Mouse (Mus musculus): ENCODE data around the gene Trpv4. TPM values are rescaled to one million over a fixed set of nuclear protein-coding genes. Genes with fewer than 3 reads are reported as not detected.
A peak's percentile ranks its signal among the peaks of the same experiment; 100 is the strongest.

Trpv4 gene
- total RNA-seq, 2 experiments from 2014 or later, result 0.75 to 1.3 TPM

GRCm38 (mm10) chr5:114631336-114631735 lies 26.9 kb downstream of the Trpv4 start:
- peak in 1 of 2 experiments; percentile 22 for DNase-seq (ENCODE audit: extremely low spot score in 1 of 2, low spot score in 1 of 2)

GRCm38 (mm10) chr5:114625590-114625989 lies 32.6 kb downstream of the Trpv4 start:
- peak; percentile 57 to 84 for DNase-seq (ENCODE audit: extremely low spot score in 1 of 2, low spot score in 1 of 2)

- no peak for DNase-seq (ENCODE audit: extremely low spot score in 1 of 2, low spot score in 1 of 2)
Observed at GRCm38 (mm10) chr5:114620305-114620704, 37.9 kb downstream of the Trpv4 start.

DNA sequence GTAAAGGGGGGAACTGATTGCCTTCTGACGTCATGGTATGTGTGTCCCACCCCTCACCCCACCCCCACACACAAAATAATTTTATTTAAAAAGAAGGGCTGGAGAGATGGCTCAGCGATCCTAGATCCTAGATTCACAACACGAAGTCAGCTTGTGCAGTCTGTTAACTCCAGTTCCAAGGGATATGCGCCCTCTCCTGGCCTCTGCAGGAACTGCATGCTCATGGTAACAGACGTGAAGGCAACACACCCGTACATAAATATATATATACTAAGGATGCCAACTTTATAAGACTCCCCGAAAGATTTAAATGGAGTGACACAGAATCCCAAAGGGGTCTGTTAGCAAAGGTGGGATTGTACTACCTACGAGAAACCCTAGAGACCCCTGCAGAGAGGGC lies 39.4 kb downstream of the Trpv4 start:
- DNase-seq (ENCODE audit: extremely low spot score in 1 of 2, low spot score in 1 of 2), result peak; percentile 34 to 86

- no peak for DNase-seq (ENCODE audit: extremely low spot score in 1 of 2, low spot score in 1 of 2)
Observed at GRCm38 (mm10) chr5:114617809-114618208, 40.4 kb downstream of the Trpv4 start.

DNA sequence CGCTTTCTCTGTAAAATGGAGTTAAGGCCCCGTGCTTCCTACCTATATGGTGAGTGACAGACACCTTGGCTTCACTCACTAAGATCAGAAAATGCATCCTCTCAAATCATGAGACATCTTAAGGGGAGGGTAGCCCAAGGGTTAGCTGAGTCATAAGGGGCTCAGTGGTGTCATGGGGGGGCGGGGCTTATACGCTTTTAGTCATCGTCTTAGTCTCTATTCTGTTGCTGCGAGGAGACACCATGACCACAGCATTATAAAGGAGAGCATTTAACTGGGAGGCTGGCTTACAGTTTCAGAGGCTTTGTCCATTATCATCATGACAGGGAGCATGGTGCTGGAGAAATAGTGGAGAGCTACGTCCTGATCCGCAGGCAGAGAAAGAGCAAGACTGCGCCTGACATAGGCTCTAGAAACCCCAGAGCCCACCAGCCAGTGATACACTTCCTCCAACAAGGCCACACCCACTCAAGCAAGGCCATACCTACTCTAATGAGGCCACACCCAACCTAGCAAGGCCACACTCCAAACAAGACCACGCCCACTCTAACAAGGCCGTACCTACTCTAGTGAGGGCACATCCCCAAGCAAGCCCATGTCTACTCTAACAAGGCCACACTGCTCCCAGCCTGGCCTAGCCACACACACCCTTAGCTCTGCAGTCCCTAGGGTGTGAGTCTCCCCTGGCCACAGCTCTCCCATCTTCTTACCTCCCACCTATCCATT lies 41.7 kb downstream of the Trpv4 start:
- no peak for DNase-seq (ENCODE audit: extremely low spot score in 1 of 2, low spot score in 1 of 2)

GRCm38 (mm10) chr5:114614863-114615262 lies 43.4 kb downstream of the Trpv4 start:
- no peak for DNase-seq (ENCODE audit: extremely low spot score in 1 of 2, low spot score in 1 of 2)

DNA sequence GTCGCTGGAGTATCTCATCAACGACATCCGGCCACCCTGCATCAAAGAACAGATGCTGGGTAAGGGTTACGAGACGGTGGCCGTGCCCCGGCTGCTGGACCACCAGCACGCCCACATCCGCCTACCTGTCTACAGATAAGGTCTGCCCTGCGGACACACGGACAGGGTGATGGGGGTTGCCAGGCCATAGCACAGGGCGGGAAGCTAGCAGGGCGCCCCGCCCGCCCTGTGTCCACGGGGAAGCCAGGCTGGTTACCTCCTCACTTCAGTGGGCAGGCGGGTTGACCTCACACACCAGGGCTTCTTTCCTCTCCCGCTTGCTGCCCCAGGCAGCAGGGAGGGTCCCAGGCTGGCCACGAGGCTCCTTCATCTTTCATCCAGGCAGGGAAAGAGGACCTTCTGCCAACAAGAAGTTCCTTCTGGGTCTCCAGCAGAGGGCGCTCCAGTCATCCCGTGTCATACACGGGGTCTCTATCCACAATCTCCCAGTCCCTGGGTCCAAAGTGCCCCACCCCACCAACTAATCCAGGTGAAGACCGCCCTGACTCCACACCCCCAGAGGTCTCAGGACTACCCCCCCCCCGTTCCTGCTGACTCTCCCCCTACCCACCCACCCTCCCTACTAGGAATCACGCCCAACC lies 46.1 kb downstream of the Trpv4 start:
- peak in 1 of 2 experiments; percentile 42 for DNase-seq (ENCODE audit: extremely low spot score in 1 of 2, low spot score in 1 of 2)

GRCm38 (mm10) chr5:114611256-114611655 lies 47.0 kb downstream of the Trpv4 start:
- DNase-seq (ENCODE audit: extremely low spot score in 1 of 2, low spot score in 1 of 2), result no peak

GRCm38 (mm10) chr5:114608516-114608915 lies 49.7 kb downstream of the Trpv4 start:
- DNase-seq (ENCODE audit: extremely low spot score in 1 of 2, low spot score in 1 of 2), result peak; percentile 81 to 94

DNA sequence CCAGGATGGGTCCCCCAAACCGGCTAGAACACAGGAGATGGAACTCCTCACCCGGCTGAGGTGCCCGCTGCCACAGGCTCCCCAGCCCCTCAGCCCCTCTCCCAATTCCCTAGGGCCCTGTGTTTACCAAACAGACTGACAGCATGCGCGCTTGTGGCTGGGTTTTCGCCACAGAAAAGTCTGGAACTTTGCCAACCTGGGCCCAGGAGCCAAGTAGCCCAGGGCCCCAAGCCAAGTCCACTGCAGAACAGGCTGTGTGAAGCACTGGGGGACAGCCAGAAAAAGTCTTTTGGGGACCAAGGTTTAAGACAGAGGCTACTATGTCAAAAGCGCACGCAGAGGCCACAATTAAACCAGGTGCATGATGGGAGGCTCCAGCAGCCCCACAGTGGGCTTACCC lies 50.6 kb downstream of the Trpv4 start:
- DNase-seq (ENCODE audit: extremely low spot score in 1 of 2, low spot score in 1 of 2), result peak; percentile 37 to 67

GRCm38 (mm10) chr5:114605981-114606380 lies 52.2 kb downstream of the Trpv4 start:
- no peak for DNase-seq (ENCODE audit: extremely low spot score in 1 of 2, low spot score in 1 of 2)

DNA sequence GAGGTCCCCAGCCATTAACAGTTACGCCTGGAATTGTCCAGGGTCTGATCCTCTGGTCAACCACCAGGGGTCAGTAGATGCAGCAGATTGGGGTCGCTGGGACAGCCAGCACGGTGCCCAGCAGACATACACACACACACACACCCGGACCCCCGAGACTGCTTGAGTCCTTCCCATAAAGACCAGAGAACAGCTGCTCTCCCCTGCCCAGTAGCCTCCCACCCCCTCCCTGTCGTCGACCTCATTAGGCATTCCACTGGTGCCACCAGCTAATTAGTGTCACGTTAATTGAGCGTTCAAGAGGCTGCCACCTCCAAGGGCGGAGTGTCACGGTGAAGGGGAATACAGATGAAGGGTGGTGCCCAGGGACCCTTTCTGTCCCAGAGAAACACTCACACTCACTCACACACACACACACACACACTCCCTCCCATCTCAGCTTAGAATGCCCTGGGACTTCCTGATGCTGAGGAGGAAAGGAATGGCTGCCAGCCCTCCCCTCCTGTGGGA lies 53.4 kb downstream of the Trpv4 start:
- DNase-seq (ENCODE audit: extremely low spot score in 1 of 2, low spot score in 1 of 2), result no peak

DNA sequence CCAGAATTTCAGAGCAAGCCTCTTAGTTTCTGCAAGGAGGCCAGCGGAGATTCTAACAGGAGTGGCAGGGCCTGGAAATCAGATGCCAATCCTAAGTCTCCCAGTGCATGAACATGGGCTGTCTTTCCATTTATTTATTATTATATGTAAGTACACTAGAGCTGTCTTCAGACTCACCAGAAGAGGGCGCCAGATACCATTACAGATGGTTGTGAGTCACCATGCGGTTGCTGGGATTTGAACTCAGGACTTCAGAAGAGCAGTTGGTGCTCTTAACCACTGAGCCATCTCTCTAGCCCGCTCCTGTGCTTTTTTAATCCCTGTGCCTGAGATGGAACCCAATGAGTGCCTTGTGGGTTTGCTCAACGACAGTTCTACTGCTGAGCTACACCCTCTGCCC lies 54.2 kb downstream of the Trpv4 start:
- DNase-seq (ENCODE audit: extremely low spot score in 1 of 2, low spot score in 1 of 2), result no peak

GRCm38 (mm10) chr5:114602012-114602411 lies 56.2 kb downstream of the Trpv4 start:
- DNase-seq (ENCODE audit: extremely low spot score in 1 of 2, low spot score in 1 of 2), result no peak

GRCm38 (mm10) chr5:114597652-114598051 lies 60.6 kb downstream of the Trpv4 start:
- DNase-seq (ENCODE audit: extremely low spot score in 1 of 2, low spot score in 1 of 2), result no peak

DNA sequence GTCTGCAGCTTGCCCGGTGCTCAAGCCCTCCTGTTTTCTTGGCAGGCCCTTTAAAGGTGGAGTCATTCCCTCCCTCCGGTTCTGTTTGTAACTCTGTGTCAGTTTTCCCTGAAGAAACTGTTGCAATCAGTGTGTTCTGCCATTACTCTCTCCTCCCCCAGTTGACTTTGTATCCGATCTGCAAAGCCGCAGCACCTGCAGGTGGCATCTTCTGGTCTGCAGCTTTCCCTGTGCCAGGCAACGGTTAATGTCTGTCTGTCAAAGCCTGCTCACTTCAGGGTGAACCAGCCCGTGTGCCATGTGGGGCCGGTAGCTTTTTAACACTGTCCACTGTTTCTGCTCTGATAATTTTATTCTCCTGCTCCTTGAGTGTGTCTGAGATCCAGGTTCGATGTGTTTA lies 61.0 kb downstream of the Trpv4 start:
- no peak for DNase-seq (ENCODE audit: extremely low spot score in 1 of 2, low spot score in 1 of 2)

- DNase-seq (ENCODE audit: extremely low spot score in 1 of 2, low spot score in 1 of 2), result no peak
Observed at GRCm38 (mm10) chr5:114596604-114597003, 61.6 kb downstream of the Trpv4 start.

DNA sequence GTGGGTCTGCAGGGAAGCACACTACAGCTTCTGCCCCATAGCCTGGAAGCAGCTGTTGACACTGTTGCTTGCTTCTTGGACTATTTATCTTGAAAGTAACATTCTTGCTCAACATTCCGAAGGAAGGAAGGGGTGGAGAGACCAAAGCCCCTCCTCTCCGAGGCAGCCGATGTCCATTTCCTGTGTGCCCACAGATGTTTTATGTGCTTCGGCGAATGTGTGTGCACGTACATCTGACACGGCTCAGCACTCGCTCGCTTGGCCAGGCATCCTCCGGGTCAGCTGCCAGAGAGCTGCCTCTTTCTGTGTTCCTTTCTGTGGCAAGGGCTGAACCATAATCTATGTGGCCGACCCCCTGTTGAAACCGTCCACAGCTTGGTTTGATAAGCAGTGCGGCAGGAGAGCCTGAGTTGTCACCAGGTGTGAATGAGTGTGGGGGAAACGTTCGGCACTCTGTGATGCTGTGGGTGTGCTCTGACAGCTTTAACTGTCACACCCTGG lies 63.4 kb downstream of the Trpv4 start:
- DNase-seq (ENCODE audit: extremely low spot score in 1 of 2, low spot score in 1 of 2), result no peak

DNA sequence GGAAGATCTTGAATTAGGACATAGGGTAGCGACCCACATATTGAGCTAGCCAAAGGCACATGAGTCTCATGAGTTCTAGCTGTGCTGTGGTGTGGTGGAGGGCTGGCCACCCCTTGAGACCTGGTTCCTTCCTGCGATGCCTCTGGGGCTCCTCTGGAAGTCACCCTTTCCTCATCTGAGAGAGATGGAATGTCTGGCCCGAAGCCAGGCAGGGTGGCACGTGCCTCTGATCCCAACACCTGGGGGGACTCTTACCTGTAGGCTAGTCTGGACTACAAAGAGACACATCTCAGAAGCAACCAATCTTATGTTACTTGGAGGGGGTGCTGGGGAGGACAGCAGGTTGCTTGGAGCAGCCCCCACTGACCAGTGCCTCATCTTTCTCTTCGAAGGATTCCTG lies 64.3 kb downstream of the Trpv4 start:
- DNase-seq (ENCODE audit: extremely low spot score in 1 of 2, low spot score in 1 of 2), result no peak

DNA sequence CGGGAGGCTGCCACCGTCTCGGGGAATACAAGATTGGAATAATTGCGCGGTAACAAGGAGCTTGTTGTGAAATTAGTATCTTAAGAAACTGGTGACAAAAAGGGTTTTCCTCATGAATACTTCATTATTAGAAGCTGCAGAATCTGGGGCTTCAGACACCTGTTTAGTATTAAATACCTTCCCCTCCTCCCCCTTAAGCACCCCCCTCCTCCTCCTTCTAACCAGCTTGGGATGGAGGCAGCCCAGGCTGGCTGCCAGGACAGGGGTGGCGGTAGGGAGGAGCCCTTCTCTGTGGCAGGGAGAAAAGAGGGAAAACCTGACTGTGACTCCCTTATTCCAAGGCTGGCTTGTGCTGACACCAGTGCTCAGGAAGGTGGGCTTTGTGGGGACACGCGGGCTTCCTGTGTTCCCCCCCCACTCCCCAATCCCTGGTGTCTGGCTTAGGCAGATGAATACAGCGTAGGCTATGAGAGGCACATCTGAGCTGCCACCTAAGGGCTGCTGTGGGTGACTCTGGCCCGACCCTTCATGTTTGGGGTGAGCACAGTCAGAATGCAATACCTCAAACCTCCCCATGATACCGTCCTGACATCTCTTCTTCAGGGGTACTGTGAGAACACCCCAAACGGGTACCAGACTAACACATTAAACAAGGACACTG lies 64.9 kb downstream of the Trpv4 start:
- DNase-seq (ENCODE audit: extremely low spot score in 1 of 2, low spot score in 1 of 2), result no peak
